ENCODE assay signal across 8 mouse cellular contexts in genomic region chrX:102188712-102189497, GRCm38 (mm10). TPM values are rescaled to one million over a fixed set of nuclear protein-coding genes. Genes with fewer than 3 reads are reported as not detected.
DNase-seq lines count a peak whose midpoint lies in the region; ATAC-seq lines count a peak whose summit lies in the region.

TSS of gene Rps4x (minus strand) at chrX:102189394.

- no peaks in the 10 kb centered on the region for H3K9me3 ChIP-seq in hindbrain, embryonic 13.5 days

- peaks cover 19% of the 10 kb centered on the region for H3K36me3 ChIP-seq in hindbrain, embryonic 13.5 days

- H3K27me3 ChIP-seq in hindbrain, embryonic 13.5 days = no peaks in the 10 kb centered on the region; the same call in 1 of the 2 replicates

- H3K4me3 ChIP-seq in hindbrain, embryonic 13.5 days = peak within 1 kb of the TSS; percentile 55

- peak within 1 kb of the TSS; percentile 87 for H3K27ac ChIP-seq in hindbrain, embryonic 13.5 days

- ATAC-seq in hindbrain, embryonic 13.5 days (ENCODE audit: low FRiP score) = peak; percentile 96

- H3K4me2 ChIP-seq in hindbrain, embryonic 13.5 days = peak within 1 kb of the TSS; percentile 64

- WGBS in hindbrain, embryonic 13.5 days = 13% methylated on average over 37 of the region's 37 CpGs

- peak within 1 kb of the TSS; percentile 78 for H3K9ac ChIP-seq in hindbrain, embryonic 13.5 days

- H3K4me1 ChIP-seq in hindbrain, embryonic 13.5 days (replicated peaks) = peaks cover 25% of the 10 kb centered on the region

- peak; percentile 79 for DNase-seq in R1 (ENCODE audit: low read depth, low spot score)
- peak; percentile 82 to 86 for DNase-seq in cerebellum, postnatal 25 days
- DNase-seq in frontal cortex, postnatal 25 days (ENCODE audit: low spot score in 2 of 2) = peak; percentile 54 to 71
- DNase-seq in layer of hippocampus, postnatal 25 days (ENCODE audit: extremely low spot score in 1 of 2, low spot score in 1 of 2) = peak; percentile 55 to 72
- peak; percentile 82 for DNase-seq in lung, postnatal 14 days
- peak; percentile 80 for DNase-seq in ovary, postnatal 36 days (ENCODE audit: low spot score)
- DNase-seq in thymus, postnatal 14 days = peak; percentile 86

RNA-seq across cellular contexts. Expression of gene Rps4x, which starts in this region (rescaled TPM):
- polyA plus RNA-seq in hindbrain, embryonic 13.5 days (2015; fragmentation: Nextera tagmentation; extraction: Ambion mirVana) = 440 and 450 TPM in 2 replicates
- total RNA-seq in layer of hippocampus, postnatal 25 days (2021) = 100 to 1,000 TPM; 479 to 480 TPM

Comparison
In these comparisons a context has a peak if more than half of its experiments do, and no peak if none do; other contexts are left out.
1. Peak in every context shown above with its lines: DNase-seq, ATAC-seq, H3K4me3 ChIP-seq and H3K27ac ChIP-seq.